Mouse (Mus musculus): ENCODE measurements at regions not wholly inside any gene's neighbourhood (a gene's known extent, or its start where the extent isn't known, plus 50 kb on each side); places are given as distances from the start of the nearest gene placed in this dataset.
"Not testable (repeated sequence)": the region's sequence is repeated elsewhere in the genome, so short reads cannot be mapped to it uniquely, and the experiment has no call there.

DNA sequence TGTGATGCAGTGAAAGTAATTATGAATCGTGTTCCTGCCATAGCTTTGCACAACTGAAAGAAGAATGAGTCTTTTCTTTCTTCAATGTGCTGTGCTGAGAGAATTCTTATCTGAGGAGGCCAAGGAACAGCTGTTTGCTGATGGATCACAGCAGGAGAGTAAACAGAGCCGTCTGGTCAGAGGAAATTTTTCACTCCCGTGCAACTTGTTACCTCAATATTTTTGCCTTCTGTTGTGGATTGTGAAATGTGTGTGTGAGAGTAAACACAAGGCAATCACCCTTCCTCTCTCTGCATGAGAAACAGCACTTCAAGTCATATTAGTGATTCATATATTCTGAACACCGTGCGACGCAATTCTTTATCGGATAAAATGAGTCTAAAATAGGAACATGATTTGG, 171.9 kb downstream of the Epm2a start:
- H3K9me3 ChIP-seq: no peaks in the 10 kb centered on the region
- no peaks in the 10 kb centered on the region for H3K27me3 ChIP-seq (ENCODE audit: insufficient read depth, poor library complexity, severe bottlenecking)
- H3K27ac ChIP-seq: no peak overlapping the region
- H3K4me1 ChIP-seq (replicated peaks): no peaks in the 10 kb centered on the region
- WGBS: 76% methylated on average over 7 of the region's 7 CpGs
- no peak overlapping the region for H3K4me3 ChIP-seq
- DNase-seq (ENCODE audit: low spot score): no peak
- H3K36me3 ChIP-seq: no peaks in the 10 kb centered on the region

DNA sequence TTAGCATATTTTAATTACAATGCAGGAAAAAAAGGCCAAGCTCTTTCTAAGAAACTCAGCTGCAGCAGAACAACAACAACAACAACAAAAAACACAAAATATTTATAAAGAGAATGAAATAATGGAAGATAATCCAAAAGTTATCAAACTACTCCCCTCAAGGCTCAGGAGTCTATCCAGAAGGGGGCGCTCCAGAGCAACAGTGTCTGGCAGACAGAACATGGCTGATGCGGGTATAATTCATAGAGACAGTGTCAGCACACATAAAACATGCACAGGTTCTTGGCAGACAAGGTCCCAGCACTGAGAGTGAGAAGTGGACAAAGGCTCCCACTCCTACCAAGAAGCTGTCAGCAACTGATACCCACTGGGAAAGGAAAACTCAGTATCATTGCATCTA, 173.9 kb downstream of the Epm2a start:
- Histone ChIP-seq H3K27ac (no peak overlapping the region), H3K4me1 (replicated peaks) (no peaks in the 10 kb centered on the region), H3K36me3 (no peaks in the 10 kb centered on the region), H3K9me3 (no peaks in the 10 kb centered on the region), H3K27me3 (ENCODE audit: insufficient read depth, poor library complexity, severe bottlenecking) (no peaks in the 10 kb centered on the region), H3K4me3 (no peak overlapping the region)
- DNase-seq (ENCODE audit: low spot score): peak; percentile 6
- WGBS: 58% methylated on average over 2 of the region's 2 CpGs

DNA sequence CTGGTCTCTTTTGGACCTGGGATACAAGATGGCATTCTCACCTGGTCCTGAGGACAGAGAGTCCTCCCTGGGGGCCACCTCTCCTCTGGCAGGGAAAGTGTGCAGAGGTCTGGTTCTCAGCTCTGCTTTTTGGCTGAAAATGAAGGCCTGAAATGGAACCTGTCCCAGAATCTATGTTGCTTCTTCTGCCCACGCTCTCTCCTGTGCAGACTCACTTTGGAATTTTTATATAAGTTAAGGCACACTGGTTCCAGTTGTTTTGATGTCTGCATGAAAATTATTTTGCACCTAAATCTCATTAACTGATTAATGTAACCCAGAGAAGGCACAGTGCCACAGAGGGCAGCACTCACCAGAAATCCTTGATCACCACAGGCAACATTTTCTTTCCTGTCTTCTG, 188.1 kb downstream of the Epm2a start:
- Histone ChIP-seq H3K36me3 (no peaks in the 10 kb centered on the region), H3K4me1 (replicated peaks) (no peaks in the 10 kb centered on the region), H3K9me3 (no peaks in the 10 kb centered on the region), H3K27ac (no peak overlapping the region), H3K27me3 (ENCODE audit: insufficient read depth, poor library complexity, severe bottlenecking) (no peaks in the 10 kb centered on the region), H3K4me3 (no peak overlapping the region)
- WGBS: 93% methylated on average over 1 of the region's 1 CpGs
- DNase-seq (ENCODE audit: low spot score): no peak

DNA sequence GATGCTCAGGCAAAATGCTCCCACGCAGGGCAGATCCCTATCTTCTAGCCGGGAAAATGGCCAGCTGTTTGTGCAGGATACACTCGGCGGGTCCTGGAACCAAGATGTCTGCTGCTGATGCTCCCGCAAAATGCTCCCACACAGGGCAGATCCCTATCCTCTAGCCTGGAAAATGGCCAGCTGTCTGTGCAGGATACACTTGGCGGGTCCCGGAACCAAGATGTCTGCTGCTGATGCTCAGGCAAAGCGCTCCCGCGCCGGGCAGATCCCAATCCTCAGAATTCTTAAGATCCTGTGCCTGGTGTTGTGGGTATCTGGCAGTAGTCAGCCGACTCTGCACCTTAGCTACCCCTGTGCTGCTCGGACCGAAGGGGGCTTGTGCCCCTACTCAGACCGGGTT, 212.2 kb downstream of the Epm2a start:
- DNase-seq (ENCODE audit: low spot score); H3K36me3 ChIP-seq; H3K27me3 ChIP-seq (ENCODE audit: insufficient read depth, poor library complexity, severe bottlenecking); H3K9me3 ChIP-seq; H3K4me3 ChIP-seq; H3K4me1 ChIP-seq (replicated peaks); H3K27ac ChIP-seq: not testable (repeated sequence)
- WGBS: 89% methylated on average over 15 of the region's 15 CpGs

DNA sequence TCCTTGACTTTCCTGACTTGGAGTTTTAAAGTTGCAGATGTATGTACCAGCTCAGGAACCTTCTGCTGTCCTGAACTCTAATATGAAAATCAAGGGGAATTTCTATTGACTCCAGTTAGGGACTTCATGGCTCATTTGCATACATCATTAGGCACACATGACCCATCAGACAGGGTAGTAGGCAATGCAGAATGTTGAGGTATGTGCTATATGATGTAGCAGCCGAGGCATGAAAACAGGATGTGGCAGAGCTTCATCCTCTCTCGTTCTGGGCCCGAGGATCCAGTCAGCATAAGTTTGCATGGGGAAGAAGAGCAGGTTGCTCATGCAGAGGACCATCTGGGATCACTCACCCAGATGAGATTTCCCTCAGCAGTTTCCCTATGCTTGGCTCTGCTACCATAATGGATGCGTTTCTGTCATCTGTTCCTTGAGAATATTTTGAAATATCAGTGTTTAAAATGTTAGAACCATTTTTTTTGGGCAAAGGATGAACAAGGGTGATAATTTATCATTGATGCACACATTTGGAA, 227.4 kb downstream of the Epm2a start:
- Histone ChIP-seq H3K27me3 (ENCODE audit: insufficient read depth, poor library complexity, severe bottlenecking) (no peaks in the 10 kb centered on the region), H3K4me1 (replicated peaks) (no peaks in the 10 kb centered on the region), H3K27ac (no peak overlapping the region), H3K4me3 (no peak overlapping the region), H3K36me3 (no peaks in the 10 kb centered on the region), H3K9me3 (no peaks in the 10 kb centered on the region)
- DNase-seq (ENCODE audit: low spot score): no peak
- 90% methylated on average over 4 of the region's 4 CpGs for WGBS

DNA sequence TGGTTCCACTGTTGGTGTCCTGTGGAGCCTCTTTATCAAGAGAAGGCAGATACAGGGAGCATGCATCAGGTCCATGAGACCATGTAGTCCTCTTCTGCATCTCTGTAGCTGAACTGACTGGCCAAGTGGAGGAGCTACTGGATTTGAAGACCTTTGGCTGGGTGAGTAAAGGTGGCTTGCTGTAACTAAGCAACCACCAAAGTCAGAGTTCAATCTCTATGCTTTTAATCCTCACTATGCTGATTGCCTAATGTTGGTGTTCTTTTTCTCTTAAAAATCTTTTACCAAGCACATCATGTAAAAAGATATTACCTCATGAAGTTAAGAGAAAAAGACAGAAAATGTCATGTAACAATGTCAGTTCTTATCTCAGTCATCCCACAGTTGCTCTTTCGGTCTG, 265.2 kb downstream of the Epm2a start:
- H3K36me3 ChIP-seq: no peaks in the 10 kb centered on the region
- no peaks in the 10 kb centered on the region for H3K9me3 ChIP-seq
- DNase-seq (ENCODE audit: low spot score): no peak
- no peak overlapping the region for H3K27ac ChIP-seq
- H3K4me1 ChIP-seq (replicated peaks): no peaks in the 10 kb centered on the region
- no peak overlapping the region for H3K4me3 ChIP-seq
- H3K27me3 ChIP-seq (ENCODE audit: insufficient read depth, poor library complexity, severe bottlenecking): no peaks in the 10 kb centered on the region
- WGBS: 93% methylated on average over 1 of the region's 1 CpGs

DNA sequence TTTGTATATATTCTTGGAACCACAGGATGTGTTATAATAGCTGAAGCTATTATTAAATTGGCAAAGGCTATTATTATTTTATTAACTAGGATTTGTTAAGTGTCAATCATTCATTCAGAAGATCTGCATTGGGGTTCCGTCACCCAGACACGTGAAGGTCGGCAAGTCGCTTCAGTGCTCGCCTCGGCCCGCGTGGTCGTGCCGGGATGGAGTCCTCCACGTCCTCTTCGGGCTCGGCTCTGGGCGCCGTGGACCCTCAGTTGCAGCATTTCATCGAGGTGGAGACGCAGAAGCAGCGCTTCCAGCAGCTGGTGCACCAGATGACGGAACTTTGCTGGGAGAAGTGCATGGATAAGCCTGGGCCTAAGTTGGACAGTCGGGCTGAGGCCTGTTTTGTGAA, 265.9 kb downstream of the Epm2a start:
- WGBS: 95% methylated on average over 20 of the region's 20 CpGs
- H3K27me3 ChIP-seq (ENCODE audit: insufficient read depth, poor library complexity, severe bottlenecking); DNase-seq (ENCODE audit: low spot score): not testable (repeated sequence)

DNA sequence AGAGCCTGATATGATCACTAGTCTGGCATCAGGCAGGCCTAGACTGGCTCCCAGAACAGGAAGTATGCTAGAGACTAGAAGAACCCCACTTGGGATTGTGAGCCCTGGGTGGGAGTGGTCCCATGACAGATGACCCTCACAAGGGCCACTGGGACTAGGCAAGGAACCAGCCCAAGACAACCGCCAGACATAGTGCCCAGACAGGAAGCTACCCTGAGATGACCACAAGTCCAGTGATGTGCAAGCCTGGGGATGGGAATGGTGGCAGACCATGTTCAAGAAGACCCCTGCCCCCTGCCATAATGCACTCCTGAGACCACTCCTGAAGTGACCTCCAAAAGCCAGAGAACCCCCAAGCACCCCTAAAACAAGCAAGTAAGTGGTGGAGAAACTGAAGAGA, 304.9 kb downstream of the Epm2a start:
- Histone ChIP-seq H3K27ac (no peak overlapping the region), H3K4me3 (no peak overlapping the region), H3K27me3 (ENCODE audit: insufficient read depth, poor library complexity, severe bottlenecking) (no peaks in the 10 kb centered on the region), H3K36me3 (no peaks in the 10 kb centered on the region), H3K9me3 (no peaks in the 10 kb centered on the region), H3K4me1 (replicated peaks) (no peaks in the 10 kb centered on the region)
- WGBS: 89% methylated on average over 1 of the region's 1 CpGs
- no peak for DNase-seq (ENCODE audit: low spot score)

More for the DNA sequence above, 265.9 kb downstream of the Epm2a start:
- not testable (repeated sequence) for H3K27ac ChIP-seq; H3K9me3 ChIP-seq; H3K4me3 ChIP-seq; H3K4me1 ChIP-seq (replicated peaks); H3K36me3 ChIP-seq

DNA sequence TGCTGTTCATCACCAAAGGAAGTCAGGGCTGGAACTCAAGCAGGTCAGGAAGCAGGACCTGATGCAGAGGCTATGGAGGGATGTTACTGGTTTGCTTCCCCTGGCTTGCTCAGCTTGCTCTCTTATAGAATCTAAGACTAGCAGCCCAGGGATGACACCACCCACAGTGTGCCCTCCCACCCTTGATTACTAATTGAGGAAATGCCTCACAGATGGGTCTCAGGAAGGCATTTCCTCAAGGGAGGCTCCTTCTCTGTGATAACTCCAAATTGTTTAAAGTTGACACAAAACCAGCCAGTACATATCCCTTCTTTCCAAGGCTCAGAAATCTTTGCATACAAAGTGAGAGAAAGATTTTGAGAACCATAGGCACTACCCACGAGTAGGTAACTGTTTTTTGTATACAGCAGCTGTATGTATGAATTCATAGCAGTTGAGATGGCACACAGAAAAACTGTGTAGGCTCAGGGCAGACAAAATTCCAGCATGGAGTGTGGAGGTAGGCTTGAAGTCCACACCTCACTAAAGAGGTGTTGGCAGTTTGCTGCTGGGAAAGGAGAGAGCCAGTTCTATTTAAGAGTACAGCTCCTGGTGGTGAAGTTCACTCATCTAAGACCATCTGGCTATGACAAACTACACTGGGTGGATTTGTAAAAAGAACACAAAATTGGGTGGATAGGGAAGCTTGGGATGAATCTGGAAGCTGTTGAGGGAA, 317.0 kb downstream of the Epm2a start:
- H3K9me3 ChIP-seq: 0 out of 2 replicates have a peak, but pooled peaks cover 2% of the 10 kb centered on the region
- H3K27me3 ChIP-seq (ENCODE audit: insufficient read depth, poor library complexity, severe bottlenecking): no peaks in the 10 kb centered on the region
- no peak overlapping the region for H3K27ac ChIP-seq
- DNase-seq (ENCODE audit: low spot score): no peak
- no peak overlapping the region for H3K4me3 ChIP-seq
- H3K4me1 ChIP-seq (replicated peaks): no peaks in the 10 kb centered on the region
- no peaks in the 10 kb centered on the region for H3K36me3 ChIP-seq
- 56% methylated on average over 1 of the region's 1 CpGs for WGBS

DNA sequence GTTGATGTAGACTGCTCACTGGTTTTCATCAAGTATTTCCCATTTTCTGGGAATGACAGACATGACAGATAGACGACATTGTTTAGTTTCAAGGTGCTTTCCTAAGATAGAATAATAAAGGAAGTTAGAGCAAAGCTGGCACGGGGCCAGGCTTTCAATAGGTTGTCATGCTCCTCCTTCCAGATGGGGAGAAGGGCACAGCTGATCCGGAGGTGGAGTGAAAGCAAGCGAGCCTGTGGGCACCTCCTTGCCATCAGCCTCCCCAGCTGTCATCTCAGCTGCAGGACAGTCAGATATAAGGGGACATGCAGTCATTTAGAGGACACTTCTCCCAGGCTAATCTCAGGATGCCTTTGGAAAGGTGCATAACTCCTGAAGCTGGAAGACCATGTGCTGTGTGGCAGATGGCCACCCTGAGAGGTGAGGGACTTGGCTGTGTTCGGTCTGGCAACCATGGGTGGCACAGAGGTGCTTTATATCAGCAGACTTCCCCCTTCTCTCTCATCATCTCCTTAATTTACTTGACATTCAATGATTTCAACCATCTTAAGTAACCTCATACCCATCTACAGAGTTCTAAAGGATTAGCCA, 318.6 kb downstream of the Epm2a start:
- Histone ChIP-seq H3K27ac (no peak overlapping the region), H3K27me3 (ENCODE audit: insufficient read depth, poor library complexity, severe bottlenecking) (no peaks in the 10 kb centered on the region), H3K9me3 (0 out of 2 replicates have a peak, but pooled peaks cover 2% of the 10 kb centered on the region), H3K4me3 (no peak overlapping the region), H3K36me3 (no peaks in the 10 kb centered on the region), H3K4me1 (replicated peaks) (no peaks in the 10 kb centered on the region)
- no peak for DNase-seq (ENCODE audit: low spot score)
- 80% methylated on average over 5 of the region's 5 CpGs for WGBS

DNA sequence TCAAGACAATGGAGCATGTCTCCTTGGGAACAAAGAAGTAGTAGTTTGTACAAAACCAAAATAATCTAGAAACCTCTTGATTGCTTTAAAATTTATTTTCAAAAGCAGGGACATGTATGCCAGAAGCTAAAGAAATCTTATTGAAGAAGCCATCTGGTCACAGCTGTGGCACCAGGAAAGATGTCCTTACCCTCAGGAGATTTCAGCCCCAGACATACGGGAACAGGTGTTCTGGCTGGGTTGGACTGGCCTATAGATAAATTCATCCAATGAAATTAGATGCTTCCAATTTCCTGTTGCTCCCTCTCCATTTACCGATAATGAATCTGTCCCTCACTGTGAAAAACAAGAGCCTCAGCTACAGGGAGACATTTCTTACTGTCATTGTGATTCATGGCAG, 366.5 kb downstream of the Epm2a start:
- Histone ChIP-seq H3K27me3 (ENCODE audit: insufficient read depth, poor library complexity, severe bottlenecking) (no peaks in the 10 kb centered on the region), H3K9me3 (no peaks in the 10 kb centered on the region), H3K36me3 (no peaks in the 10 kb centered on the region), H3K4me3 (no peak overlapping the region), H3K4me1 (replicated peaks) (no peaks in the 10 kb centered on the region), H3K27ac (no peak overlapping the region)
- no peak for DNase-seq (ENCODE audit: low spot score)
- 86% methylated on average over 2 of the region's 2 CpGs for WGBS

DNA sequence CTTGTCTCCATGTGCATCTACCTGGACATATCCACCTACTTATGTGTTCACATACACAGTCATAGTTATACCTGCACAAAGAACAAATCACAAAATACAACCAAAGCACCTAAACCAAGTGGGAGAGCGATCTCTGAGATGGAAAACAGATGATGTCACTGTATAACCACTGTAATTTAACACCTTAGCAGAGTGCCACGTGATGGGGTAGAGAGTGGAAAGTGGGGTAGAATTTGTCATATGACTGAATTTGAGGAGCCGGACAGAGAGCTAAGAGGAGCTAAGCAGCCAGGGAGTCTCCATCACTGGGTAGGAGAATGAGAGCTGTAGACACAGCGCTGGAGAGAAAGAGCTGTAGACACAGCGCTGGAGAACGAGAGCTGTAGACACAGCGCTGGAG, 381.6 kb downstream of the Epm2a start:
- Histone ChIP-seq H3K4me1 (replicated peaks) (no peaks in the 10 kb centered on the region), H3K27ac (no peak overlapping the region), H3K27me3 (ENCODE audit: insufficient read depth, poor library complexity, severe bottlenecking) (no peaks in the 10 kb centered on the region), H3K36me3 (no peaks in the 10 kb centered on the region), H3K9me3 (no peaks in the 10 kb centered on the region), H3K4me3 (no peak overlapping the region)
- DNase-seq (ENCODE audit: low spot score): no peak
- WGBS: 83% methylated on average over 7 of the region's 7 CpGs

DNA sequence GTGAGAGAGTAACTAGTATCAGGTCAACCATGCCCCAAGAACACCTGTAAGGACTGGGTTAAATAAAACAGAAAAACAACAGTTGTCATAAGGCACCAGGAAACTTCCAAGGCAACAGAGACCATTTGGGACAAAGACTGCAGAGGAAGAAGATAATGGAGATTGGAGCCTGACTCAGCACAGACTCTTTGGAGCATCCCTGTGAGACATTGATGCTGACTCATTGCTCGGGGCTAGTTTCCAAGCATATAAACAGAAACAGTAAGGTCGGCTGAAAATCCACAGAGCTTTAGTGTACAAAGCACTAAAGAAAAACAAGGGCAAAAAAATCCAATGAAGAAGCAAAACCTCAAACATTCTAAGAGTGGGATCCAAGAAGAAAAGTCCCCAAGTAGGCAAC, 386.3 kb downstream of the Epm2a start:
- no peak overlapping the region for H3K27ac ChIP-seq

More for the DNA sequence above, 386.3 kb downstream of the Epm2a start:
- WGBS: 92% methylated on average over 2 of the region's 2 CpGs
- no peaks in the 10 kb centered on the region for H3K4me1 ChIP-seq (replicated peaks)
- no peak overlapping the region for H3K4me3 ChIP-seq
- H3K36me3 ChIP-seq: no peaks in the 10 kb centered on the region
- no peak for DNase-seq (ENCODE audit: low spot score)
- no peaks in the 10 kb centered on the region for H3K9me3 ChIP-seq
- no peaks in the 10 kb centered on the region for H3K27me3 ChIP-seq (ENCODE audit: insufficient read depth, poor library complexity, severe bottlenecking)

Measured in hindbrain, embryonic 10.5 days (tissue).